Mouse (Mus musculus): ENCODE data around the gene Wars. TPM values are rescaled to one million over a fixed set of nuclear protein-coding genes. Genes with fewer than 3 reads are reported as not detected.

The Wars gene
- polyA plus RNA-seq, 1 experiment from 2014 or later, result 77.2 TPM

DNA sequence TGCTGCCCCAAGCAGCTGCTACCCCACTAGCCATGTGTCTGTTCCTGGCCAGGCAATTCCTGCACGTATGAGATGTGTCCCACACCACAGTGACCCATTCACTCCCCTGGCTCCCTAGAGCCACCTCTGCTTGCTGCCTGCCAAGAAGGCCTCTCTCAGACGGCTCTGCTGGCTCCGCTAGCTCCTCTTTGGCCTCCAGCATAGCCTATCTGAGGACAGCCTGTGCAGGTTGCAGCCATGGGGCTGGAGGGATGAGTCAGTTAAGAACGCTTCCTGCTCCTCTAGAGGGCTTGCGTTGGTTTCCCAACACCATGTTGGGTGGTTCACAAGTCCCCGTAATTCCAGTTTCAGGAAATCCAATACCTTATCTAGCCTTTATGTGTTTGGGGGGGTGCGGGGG, 51.3 kb downstream of the Wars start:
- no peak for ATAC-seq (replicated peaks; ENCODE audit: insufficient number of reproducible peaks, low FRiP score, low TSS enrichment)
- Histone ChIP-seq H3K9ac (ENCODE audit: low read depth, low read length) (no peak overlapping the region), H3K27me3 (ENCODE audit: control insufficient read depth, insufficient read depth, low read length) (no peaks in the 10 kb centered on the region), H3K9me3 (replicated peaks; ENCODE audit: control insufficient read depth, low read length) (no peaks in the 10 kb centered on the region), H3K27ac (ENCODE audit: low read depth, low read length) (no peak overlapping the region), H3K36me3 (ENCODE audit: control insufficient read depth, insufficient read depth, low read length) (peaks cover 17% of the 10 kb centered on the region), H3K4me2 (no peak overlapping the region), H3K4me1 (ENCODE audit: control insufficient read depth, insufficient read depth, low read length) (peaks cover 6% of the 10 kb centered on the region; the same call in 1 of the 2 replicates), H3K4me3 (ENCODE audit: low read depth, low read length) (no peak overlapping the region)
- 88% methylated on average over 7 of the region's 7 CpGs for WGBS (ENCODE audit: insufficient replicate concordance)

DNA sequence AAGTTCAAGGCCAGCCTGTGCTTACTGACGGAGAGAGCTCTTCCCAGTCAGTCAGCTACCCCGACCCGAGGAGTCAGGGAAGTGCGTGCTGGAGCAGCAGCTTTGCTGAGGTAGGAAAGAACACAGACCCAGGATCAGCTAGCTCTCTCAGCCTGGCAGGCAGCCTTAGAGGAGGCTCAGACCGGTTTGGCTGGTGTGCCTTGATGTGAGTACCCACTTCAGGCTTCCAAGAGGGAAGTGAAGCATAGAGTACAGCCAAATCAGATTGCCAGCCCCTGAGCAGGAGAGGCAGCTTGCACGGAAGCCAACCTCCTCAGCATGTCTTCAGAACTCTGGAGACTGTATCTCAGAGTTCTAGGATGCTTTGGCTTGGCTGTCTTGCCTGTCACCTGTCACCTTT, 52.8 kb downstream of the Wars start:
- no peak for ATAC-seq (replicated peaks; ENCODE audit: insufficient number of reproducible peaks, low FRiP score, low TSS enrichment)
- peaks cover 17% of the 10 kb centered on the region for H3K36me3 ChIP-seq (ENCODE audit: control insufficient read depth, insufficient read depth, low read length)
- no peak overlapping the region for H3K27ac ChIP-seq (ENCODE audit: low read depth, low read length)
- H3K4me1 ChIP-seq (ENCODE audit: control insufficient read depth, insufficient read depth, low read length), result peaks cover 21% of the 10 kb centered on the region
- H3K27me3 ChIP-seq (ENCODE audit: control insufficient read depth, insufficient read depth, low read length), result no peaks in the 10 kb centered on the region
- no peak overlapping the region for H3K9ac ChIP-seq (ENCODE audit: low read depth, low read length)
- no peak overlapping the region for H3K4me2 ChIP-seq
- no peak overlapping the region for H3K4me3 ChIP-seq (ENCODE audit: low read depth, low read length)
- WGBS (ENCODE audit: insufficient replicate concordance), result 86% methylated on average over 6 of the region's 6 CpGs
- no peaks in the 10 kb centered on the region for H3K9me3 ChIP-seq (replicated peaks; ENCODE audit: control insufficient read depth, low read length)

DNA sequence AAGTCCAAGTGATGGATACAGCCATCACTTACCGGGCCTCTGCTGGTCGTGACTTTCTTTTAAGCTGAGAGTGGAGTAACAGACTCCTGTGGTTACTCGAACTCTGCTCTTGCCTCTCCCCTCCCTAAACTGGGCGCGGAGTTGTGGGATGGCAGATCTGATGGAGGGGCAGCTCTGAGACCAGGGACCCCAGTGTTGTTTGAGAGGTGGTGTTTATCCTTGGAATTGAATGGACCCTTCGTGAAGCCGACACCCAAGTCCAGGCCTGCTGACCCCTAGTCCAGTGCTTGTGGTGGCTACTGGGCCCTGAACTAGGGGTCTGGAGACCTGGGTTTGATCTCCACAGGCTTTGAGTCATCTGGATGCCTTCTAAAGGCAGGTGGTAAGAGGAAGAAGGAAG, 57.3 kb downstream of the Wars start:
- peak overlapping the region; percentile 90 for H3K9ac ChIP-seq (ENCODE audit: low read depth, low read length)
- H3K27ac ChIP-seq (ENCODE audit: low read depth, low read length), result no peak overlapping the region
- peaks cover 4% of the 10 kb centered on the region; the same call in 1 of the 2 replicates for H3K27me3 ChIP-seq (ENCODE audit: control insufficient read depth, insufficient read depth, low read length)
- H3K9me3 ChIP-seq (replicated peaks; ENCODE audit: control insufficient read depth, low read length), result no peaks in the 10 kb centered on the region
- H3K4me2 ChIP-seq, result peak overlapping the region; percentile 95
- 43% methylated on average over 7 of the region's 7 CpGs for WGBS (ENCODE audit: insufficient replicate concordance)
- H3K4me3 ChIP-seq (ENCODE audit: low read depth, low read length), result peak overlapping the region; percentile 66
- H3K36me3 ChIP-seq (ENCODE audit: control insufficient read depth, insufficient read depth, low read length), result peaks cover 3% of the 10 kb centered on the region; the same call in 1 of the 2 replicates
- H3K4me1 ChIP-seq (ENCODE audit: control insufficient read depth, insufficient read depth, low read length), result peaks cover 28% of the 10 kb centered on the region
- no peak for ATAC-seq (replicated peaks; ENCODE audit: insufficient number of reproducible peaks, low FRiP score, low TSS enrichment)

DNA sequence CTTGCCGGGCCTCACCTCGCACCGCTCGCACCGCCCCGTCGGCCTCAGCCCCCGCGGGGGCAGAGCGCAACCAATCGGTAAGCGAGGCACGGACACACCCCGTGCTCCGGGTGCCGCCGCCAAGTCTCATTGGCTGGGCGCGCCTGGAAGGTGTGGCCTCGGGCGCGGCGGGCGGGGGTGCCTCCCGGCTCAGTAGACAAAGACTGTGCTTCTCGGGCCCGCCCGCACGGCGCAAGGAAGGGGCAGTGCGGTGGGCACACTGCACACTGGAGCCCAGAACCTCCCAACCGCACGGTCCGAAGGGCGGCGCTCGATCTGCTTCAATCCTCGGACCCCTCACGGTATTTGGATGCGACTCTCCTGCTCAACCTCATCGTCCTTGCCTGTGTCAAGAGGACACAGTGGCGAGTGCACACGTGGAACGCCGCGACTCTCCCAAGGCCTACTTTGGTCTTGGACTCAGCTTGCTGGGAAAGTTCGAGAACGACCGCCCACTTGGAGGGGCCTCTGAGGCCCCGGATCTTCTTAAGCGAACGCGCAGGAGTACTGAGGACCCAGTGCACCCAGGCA, 58.0 kb downstream of the Wars start, which contains the start of the genes Slc25a29 and Slc25a47:
Gene Slc25a29 (minus strand): TSS at position 44 of the 570 bp plus-strand sequence.
Gene Slc25a47 (plus strand): TSS at position 207 of the 570 bp plus-strand sequence.
- peaks cover 4% of the 10 kb centered on the region; the same call in 1 of the 2 replicates for H3K27me3 ChIP-seq (ENCODE audit: control insufficient read depth, insufficient read depth, low read length)
- peaks cover 28% of the 10 kb centered on the region for H3K4me1 ChIP-seq (ENCODE audit: control insufficient read depth, insufficient read depth, low read length)
- H3K9me3 ChIP-seq (replicated peaks; ENCODE audit: control insufficient read depth, low read length), result no peaks in the 10 kb centered on the region
- under 1% methylated on average over 53 of the region's 53 CpGs for WGBS (ENCODE audit: insufficient replicate concordance)
- peak within 1 kb of the TSS; percentile 95 for H3K4me2 ChIP-seq
- H3K36me3 ChIP-seq (ENCODE audit: control insufficient read depth, insufficient read depth, low read length), result peaks cover 3% of the 10 kb centered on the region; the same call in 1 of the 2 replicates
- H3K27ac ChIP-seq (ENCODE audit: low read depth, low read length), result peak within 1 kb of the TSS; percentile 88
- peak; percentile 98 for ATAC-seq (replicated peaks; ENCODE audit: insufficient number of reproducible peaks, low FRiP score, low TSS enrichment)
- peak within 1 kb of the TSS; percentile 66 for H3K4me3 ChIP-seq (ENCODE audit: low read depth, low read length)
- H3K9ac ChIP-seq (ENCODE audit: low read depth, low read length), result peak within 1 kb of the TSS; percentile 90

DNA sequence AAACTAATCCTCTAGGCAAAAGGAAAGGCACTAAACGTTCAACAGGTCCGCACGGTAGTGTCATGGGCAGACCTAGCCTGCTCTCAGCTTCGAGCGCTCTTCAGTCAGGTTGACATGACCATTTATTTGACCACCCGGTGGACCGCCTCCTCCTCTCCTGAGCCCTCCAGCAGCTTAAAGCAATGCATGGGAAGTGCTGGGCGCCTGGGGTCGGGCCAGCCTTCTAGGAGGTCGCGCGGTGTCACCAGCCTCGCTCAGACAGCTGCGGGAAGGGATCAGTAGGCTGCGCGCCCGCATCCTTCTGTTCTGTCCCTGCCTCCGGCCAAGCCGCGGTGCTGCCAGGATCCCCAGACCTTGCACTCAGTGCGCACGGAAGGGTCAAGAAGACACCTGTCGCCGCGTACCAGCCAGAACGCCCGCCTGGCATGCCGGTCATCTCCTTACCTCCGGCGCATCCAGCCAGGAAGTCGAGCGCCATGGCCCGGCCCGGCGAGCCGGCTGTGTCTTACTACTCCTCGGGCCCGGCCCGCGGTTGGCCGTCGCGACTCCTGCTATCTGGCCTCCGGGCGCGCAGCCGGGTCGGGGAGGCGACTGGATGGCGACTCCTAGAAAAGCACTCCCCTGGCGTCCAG, 58.6 kb downstream of the Wars start:
- H3K27ac ChIP-seq (ENCODE audit: low read depth, low read length), result peak overlapping the region; percentile 15; the same call in 1 of the 2 replicates
- H3K27me3 ChIP-seq (ENCODE audit: control insufficient read depth, insufficient read depth, low read length), result peaks cover 4% of the 10 kb centered on the region; the same call in 1 of the 2 replicates
- peak overlapping the region; percentile 66 for H3K4me3 ChIP-seq (ENCODE audit: low read depth, low read length)
- 2% methylated on average over 51 of the region's 51 CpGs for WGBS (ENCODE audit: insufficient replicate concordance)
- H3K9ac ChIP-seq (ENCODE audit: low read depth, low read length), result peak overlapping the region; percentile 90
- ATAC-seq (replicated peaks; ENCODE audit: insufficient number of reproducible peaks, low FRiP score, low TSS enrichment), result peak; percentile 1; the same call in 1 of the 2 replicates
- H3K36me3 ChIP-seq (ENCODE audit: control insufficient read depth, insufficient read depth, low read length), result peaks cover 3% of the 10 kb centered on the region; the same call in 1 of the 2 replicates
- peak overlapping the region; percentile 95 for H3K4me2 ChIP-seq
- no peaks in the 10 kb centered on the region for H3K9me3 ChIP-seq (replicated peaks; ENCODE audit: control insufficient read depth, low read length)
- peaks cover 28% of the 10 kb centered on the region for H3K4me1 ChIP-seq (ENCODE audit: control insufficient read depth, insufficient read depth, low read length)

DNA sequence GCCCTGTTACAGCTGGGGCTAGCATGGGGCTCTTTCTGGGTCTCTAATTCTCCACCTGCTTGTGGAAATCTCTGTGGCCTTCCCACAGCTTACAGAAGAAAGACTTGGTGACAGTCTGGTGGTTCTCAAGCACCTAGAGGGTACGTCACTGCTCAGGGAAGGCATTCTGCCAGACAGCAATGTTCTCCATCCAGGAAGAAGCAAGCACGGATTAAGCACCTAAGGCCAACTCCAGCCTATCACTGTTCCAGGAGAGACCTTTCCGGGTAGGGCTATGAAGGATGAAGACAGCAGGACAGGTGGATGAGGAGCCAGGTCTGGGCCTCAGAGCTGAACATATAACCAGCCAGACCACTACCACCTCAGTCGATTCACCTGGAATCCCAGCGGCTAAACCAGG, 59.2 kb downstream of the Wars start:
- 37% methylated on average over 5 of the region's 5 CpGs for WGBS (ENCODE audit: insufficient replicate concordance)
- H3K4me3 ChIP-seq (ENCODE audit: low read depth, low read length), result peak overlapping the region; percentile 66
- peaks cover 3% of the 10 kb centered on the region; the same call in 1 of the 2 replicates for H3K36me3 ChIP-seq (ENCODE audit: control insufficient read depth, insufficient read depth, low read length)
- peaks cover 28% of the 10 kb centered on the region for H3K4me1 ChIP-seq (ENCODE audit: control insufficient read depth, insufficient read depth, low read length)
- H3K27ac ChIP-seq (ENCODE audit: low read depth, low read length), result no peak overlapping the region
- peak overlapping the region; percentile 95 for H3K4me2 ChIP-seq
- no peaks in the 10 kb centered on the region for H3K9me3 ChIP-seq (replicated peaks; ENCODE audit: control insufficient read depth, low read length)
- ATAC-seq (replicated peaks; ENCODE audit: insufficient number of reproducible peaks, low FRiP score, low TSS enrichment), result no peak
- H3K9ac ChIP-seq (ENCODE audit: low read depth, low read length), result peak overlapping the region; percentile 90; the same call in 1 of the 2 replicates
- H3K27me3 ChIP-seq (ENCODE audit: control insufficient read depth, insufficient read depth, low read length), result peaks cover 4% of the 10 kb centered on the region; the same call in 1 of the 2 replicates

DNA sequence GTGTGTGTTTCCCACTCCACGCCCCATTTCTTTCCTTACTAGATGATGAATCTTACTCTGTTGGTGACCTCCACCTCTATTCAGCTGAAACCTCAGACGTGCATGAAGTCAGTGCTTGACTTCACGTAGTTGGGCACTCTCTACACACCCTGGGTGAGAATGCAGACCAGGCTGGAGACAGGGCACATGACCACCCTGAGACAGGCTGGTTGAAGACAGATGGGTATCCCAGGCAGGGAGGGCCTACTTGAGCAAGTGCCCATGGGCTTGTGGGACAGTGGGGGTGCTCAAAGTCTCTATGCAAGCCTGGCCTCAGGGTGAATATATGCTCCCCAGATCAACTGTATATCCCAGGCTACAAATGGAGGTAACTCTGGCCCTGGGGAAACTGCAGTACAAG, 59.6 kb downstream of the Wars start:
- 79% methylated on average over 3 of the region's 3 CpGs for WGBS (ENCODE audit: insufficient replicate concordance)
- ATAC-seq (replicated peaks; ENCODE audit: insufficient number of reproducible peaks, low FRiP score, low TSS enrichment), result no peak
- H3K4me3 ChIP-seq (ENCODE audit: low read depth, low read length), result no peak overlapping the region
- no peaks in the 10 kb centered on the region for H3K9me3 ChIP-seq (replicated peaks; ENCODE audit: control insufficient read depth, low read length)
- no peak overlapping the region; the same call in 1 of the 2 replicates for H3K4me2 ChIP-seq
- no peak overlapping the region for H3K9ac ChIP-seq (ENCODE audit: low read depth, low read length)
- no peak overlapping the region for H3K27ac ChIP-seq (ENCODE audit: low read depth, low read length)
- H3K36me3 ChIP-seq (ENCODE audit: control insufficient read depth, insufficient read depth, low read length), result peaks cover 3% of the 10 kb centered on the region; the same call in 1 of the 2 replicates
- H3K4me1 ChIP-seq (ENCODE audit: control insufficient read depth, insufficient read depth, low read length), result peaks cover 28% of the 10 kb centered on the region
- H3K27me3 ChIP-seq (ENCODE audit: control insufficient read depth, insufficient read depth, low read length), result peaks cover 4% of the 10 kb centered on the region; the same call in 1 of the 2 replicates

DNA sequence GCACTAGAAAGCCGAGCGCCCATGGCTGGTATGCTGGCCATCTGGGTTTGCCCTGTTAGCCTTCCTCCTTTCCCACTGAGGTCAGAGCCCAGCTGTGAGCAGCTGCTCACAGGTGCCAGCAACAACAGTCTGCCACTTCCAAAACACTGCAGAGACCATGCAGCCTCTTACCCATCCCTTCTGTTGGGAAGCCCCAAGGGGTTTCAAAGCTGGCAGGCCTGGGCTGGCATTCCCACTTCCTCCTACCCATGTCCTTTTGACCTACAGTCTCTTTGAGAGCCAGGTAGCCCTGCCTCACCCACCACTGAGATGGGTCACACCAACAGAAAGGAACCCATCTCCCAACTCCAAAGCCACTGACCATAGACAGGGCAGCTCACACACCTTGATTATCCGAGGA, 60.6 kb downstream of the Wars start:
- peaks cover 4% of the 10 kb centered on the region; the same call in 1 of the 2 replicates for H3K27me3 ChIP-seq (ENCODE audit: control insufficient read depth, insufficient read depth, low read length)
- 83% methylated on average over 3 of the region's 3 CpGs for WGBS (ENCODE audit: insufficient replicate concordance)
- H3K9ac ChIP-seq (ENCODE audit: low read depth, low read length), result no peak overlapping the region
- H3K36me3 ChIP-seq (ENCODE audit: control insufficient read depth, insufficient read depth, low read length), result peaks cover 3% of the 10 kb centered on the region; the same call in 1 of the 2 replicates
- no peak overlapping the region for H3K27ac ChIP-seq (ENCODE audit: low read depth, low read length)
- H3K4me3 ChIP-seq (ENCODE audit: low read depth, low read length), result no peak overlapping the region
- H3K9me3 ChIP-seq (replicated peaks; ENCODE audit: control insufficient read depth, low read length), result no peaks in the 10 kb centered on the region
- no peak overlapping the region for H3K4me2 ChIP-seq
- peaks cover 28% of the 10 kb centered on the region for H3K4me1 ChIP-seq (ENCODE audit: control insufficient read depth, insufficient read depth, low read length)
- no peak for ATAC-seq (replicated peaks; ENCODE audit: insufficient number of reproducible peaks, low FRiP score, low TSS enrichment)
